Mouse (Mus musculus) erythroid progenitor cell, adult 5-6 weeks (primary cell): Measurements from ENCODE around the gene Pde11a. TPM values are rescaled to one million over a fixed set of nuclear protein-coding genes. Genes with fewer than 3 reads are reported as not detected.

Source experiments
- ATAC-seq: replicated peaks from 2 replicates; pipeline ENCODE4 v1.8.0; 2016; ENCODE audit warnings: moderate number of reproducible peaks, mild to moderate bottlenecking, moderate TSS enrichment, inconsistent platforms; ENCODE audit not compliant: poor library complexity, low FRiP score, severe bottlenecking
- total RNA-seq, 2 experiments: library from RNA; stranded (forward) in 1 of 2; stranded (reverse) in 1 of 2; fragments of 150-400 nt in 1 of 2; fragments of 186-747, 209-891 nt in 1 of 2; gene quantifications; 2 replicates each; pipeline versions ENCODE4 v1.2.3 to v1.2.4; 2015 to 2017; ENCODE audit warnings: low replicate concordance in 2 of 2

The Pde11a gene
- total RNA-seq, 2 experiments from 2014 or later, result not detected

GRCm38 (mm10) chr2:76101889-76102602 lies 236.5 kb downstream of the Pde11a start:
- ATAC-seq, result no peak

- ATAC-seq, result no peak
Observed at GRCm38 (mm10) chr2:76100597-76100996, 238.0 kb downstream of the Pde11a start.

DNA sequence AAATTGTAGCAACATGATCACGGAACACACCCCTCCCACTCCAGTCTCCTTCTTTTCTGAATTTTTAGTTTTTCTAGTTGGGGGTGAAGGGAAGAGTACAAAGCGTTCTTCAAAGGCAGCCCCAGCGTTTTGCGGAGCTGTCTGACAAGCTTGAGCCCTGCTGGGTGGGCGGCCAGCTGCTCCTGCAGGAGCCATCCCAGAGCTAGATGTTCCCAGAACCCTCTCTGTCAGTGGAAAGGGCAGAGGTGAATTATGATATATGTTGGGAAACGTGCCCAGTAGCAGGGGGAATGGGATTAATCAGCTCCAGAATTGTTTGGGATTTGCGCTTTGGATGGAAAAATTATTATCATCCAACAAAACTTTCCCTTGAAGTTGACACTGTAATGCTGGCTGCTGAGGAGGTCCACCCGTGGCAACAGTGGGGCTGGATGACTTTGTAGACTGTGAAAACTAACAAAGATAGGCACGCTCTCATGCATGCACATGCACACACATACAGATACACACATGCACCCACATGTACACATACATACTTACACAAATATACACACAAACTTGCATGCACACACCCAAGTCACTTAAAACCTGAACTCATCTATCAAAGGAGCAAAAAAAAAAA lies 238.7 kb downstream of the Pde11a start:
- no peak for ATAC-seq

DNA sequence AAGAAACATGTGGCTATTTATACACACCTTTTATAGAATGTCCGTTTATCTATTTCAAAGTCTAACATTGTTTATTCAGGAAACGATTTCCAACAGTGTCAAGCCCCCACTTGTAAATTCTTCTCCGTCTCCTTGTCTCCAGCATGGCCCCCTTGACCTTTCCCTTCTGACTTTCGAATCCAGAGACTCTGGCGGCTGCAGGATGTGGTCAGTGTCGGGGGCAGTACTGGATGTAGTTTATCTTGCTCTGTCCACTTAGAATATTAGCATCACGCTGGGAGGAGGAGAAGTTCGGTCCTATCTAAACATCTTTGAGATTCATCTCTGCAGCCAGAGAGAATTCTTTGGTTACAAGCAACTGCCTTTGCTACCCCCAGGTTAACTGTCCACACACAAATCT lies 240.2 kb downstream of the Pde11a start:
- ATAC-seq, result no peak

GRCm38 (mm10) chr2:76097847-76098246 lies 240.7 kb downstream of the Pde11a start:
- ATAC-seq, result no peak

- ATAC-seq, result no peak
Observed at GRCm38 (mm10) chr2:76097284-76097683, 241.3 kb downstream of the Pde11a start.

DNA sequence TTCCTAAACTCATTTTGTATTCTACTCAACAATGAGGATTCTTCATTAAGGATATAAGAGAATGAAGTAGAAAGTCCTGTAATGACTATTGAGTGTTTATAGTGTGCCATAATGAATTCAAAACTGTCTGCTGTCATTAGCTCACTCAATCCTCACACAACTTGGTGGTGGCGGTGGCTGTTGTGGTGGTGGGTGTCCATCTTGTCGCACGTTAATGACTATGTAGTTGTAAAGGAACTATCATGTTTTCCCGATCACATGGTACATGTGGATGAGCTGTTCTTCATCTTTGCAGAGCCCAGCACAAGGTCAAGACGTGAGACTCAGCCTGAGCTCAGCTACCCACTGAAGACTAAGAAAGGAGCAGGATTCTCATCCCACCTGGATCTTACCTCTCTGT lies 242.7 kb downstream of the Pde11a start:
- ATAC-seq, result no peak

- ATAC-seq, result no peak
Observed at GRCm38 (mm10) chr2:76090506-76090905, 248.1 kb downstream of the Pde11a start.

- no peak for ATAC-seq
Observed at GRCm38 (mm10) chr2:76088844-76089243, 249.7 kb downstream of the Pde11a start.

DNA sequence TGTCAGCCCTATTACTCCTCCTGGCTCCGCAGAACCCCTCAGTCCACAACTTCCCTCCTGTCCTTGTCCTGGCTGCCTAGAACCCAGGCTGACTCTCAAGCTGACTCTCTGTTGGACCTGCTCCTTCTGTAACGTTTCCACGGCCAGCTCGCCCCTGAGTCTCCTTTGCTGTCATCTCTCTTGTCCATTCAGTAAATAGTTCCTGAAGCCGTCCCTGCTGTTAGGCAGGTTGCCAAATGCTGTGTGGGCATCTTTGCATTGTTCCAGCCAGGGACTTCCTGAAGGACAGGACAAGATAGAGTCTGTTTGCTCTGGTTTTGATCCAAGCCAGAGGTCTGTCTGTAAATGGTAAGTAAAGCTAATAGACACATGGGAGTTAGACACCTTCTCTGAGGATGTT lies 250.2 kb downstream of the Pde11a start:
- no peak for ATAC-seq

- ATAC-seq, result no peak
Observed at GRCm38 (mm10) chr2:76087170-76087569, 251.4 kb downstream of the Pde11a start.

- ATAC-seq, result no peak
Observed at GRCm38 (mm10) chr2:76084982-76085381, 253.6 kb downstream of the Pde11a start.

- no peak for ATAC-seq
Observed at GRCm38 (mm10) chr2:76083901-76084300, 254.7 kb downstream of the Pde11a start.

- no peak for ATAC-seq
Observed at GRCm38 (mm10) chr2:76083396-76083795, 255.2 kb downstream of the Pde11a start.

- no peak for ATAC-seq
Observed at GRCm38 (mm10) chr2:76081991-76082390, 256.6 kb downstream of the Pde11a start.

DNA sequence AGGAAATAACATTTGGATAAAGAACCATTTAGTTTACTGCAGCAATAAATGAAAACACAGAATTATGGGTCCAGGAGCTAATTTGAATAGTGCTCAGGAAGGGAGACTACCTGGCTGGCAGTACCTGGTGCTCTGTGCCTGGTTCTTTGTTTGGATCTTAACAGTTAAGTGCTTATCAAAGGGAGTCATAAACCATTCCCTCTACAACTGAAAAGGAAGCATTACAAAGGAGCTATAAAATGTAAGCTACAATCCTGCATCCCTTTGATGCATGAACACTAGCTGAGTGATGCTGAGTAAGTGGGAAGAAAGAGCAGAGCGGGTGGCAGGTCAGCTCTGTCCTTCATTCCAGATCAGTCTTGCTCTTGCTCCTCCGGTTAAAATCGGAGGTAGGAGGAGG lies 258.0 kb downstream of the Pde11a start:
- no peak for ATAC-seq

DNA sequence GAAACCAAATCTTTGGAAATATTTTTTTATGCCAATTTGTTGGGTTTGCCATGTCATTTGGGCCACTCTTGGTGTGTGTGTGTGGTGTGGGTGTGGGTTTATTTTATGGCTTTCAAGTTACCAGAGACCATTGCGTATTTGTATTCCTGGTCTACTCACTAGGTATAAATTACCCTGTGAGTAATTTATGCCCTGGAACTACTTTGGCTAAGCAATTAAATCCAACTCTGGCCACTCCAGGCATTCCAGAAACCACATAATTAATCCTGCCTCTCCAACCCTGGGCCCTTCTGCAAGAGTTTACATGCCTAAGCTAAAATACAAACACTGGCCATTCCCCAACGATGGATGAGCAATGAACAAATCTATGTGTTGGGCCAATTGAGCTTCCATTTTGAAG lies 261.7 kb downstream of the Pde11a start:
- ATAC-seq, result no peak

DNA sequence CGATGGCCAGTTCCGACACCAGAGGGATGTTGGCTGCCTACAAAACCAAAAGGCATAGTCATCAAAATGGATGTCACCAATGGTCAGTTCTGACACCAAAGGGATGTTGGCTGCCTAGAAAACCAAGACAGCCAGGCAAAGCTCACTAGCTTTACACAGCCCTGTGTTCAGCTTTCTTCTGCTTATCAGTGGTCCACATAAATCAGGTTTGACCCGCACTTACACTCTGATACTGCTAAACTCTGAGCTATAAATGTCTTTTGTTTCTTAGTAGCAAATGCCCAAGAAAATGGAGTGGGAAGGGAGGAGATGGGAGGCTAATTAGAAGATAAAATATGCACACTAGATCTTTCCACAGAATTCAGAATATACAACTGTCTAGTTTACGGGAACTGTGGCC lies 262.5 kb downstream of the Pde11a start:
- ATAC-seq, result no peak

GRCm38 (mm10) chr2:76073079-76073478 lies 265.5 kb downstream of the Pde11a start:
- no peak for ATAC-seq

DNA sequence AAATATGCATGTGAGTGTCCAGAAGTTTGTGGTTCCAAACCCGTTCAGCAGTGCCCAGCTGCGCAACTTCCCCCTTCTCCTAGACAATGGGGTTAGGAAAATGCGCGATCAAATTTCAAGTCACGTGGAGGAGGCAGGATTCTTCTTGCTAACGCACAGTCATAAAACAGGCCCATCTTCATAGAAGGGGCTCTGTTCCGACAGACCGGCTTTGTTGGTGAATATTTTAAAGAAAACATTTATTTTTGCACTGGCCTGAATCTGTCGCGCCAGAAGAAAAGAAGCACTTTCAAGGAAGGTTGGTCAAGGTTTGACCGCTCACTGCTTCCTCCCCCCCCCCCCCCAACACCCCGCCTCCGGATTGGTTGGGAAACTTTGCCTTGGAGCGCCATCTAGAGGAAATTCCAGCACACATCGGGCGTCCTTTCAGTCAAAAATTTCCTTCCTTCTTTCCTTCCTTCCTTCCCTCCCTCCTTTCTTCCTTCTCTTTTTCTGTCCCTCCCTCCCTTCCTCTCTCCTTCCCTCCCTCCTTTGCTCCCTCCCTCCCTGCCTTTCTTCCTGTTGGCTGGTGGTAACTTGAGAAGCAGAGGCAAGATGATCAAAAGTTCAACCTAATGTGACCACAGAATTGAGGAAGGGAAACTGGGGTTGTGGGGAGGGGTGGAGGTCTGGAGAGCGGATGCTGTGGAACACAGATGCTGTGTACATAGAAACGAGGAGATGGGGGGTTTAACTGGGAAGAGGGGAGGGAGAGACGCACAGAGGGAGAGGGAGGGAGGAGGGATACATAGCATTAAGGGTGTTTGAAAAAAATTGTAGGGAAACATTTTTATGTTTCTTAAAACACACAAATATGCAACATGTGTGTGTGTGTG lies 267.9 kb downstream of the Pde11a start:
- ATAC-seq, result no peak

DNA sequence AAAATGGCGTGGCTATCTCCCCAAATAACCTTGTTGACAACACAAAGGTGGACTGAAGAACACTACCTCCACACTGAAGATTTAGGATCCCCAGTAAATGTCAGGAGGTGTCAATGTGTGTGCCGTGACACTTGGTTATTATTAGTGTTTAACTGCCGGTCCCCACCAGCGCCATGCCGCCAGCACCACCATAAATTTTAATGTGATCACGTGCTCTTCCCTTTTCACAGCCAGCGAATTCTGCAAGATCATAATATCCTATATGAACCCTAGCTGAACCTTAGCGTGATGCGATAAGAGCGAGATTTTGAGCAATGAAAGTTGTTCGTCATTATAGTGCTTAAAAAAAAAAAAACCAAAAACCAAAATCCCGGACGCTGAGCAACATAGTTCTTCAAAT lies 269.3 kb downstream of the Pde11a start:
- no peak for ATAC-seq
